12 mouse cellular contexts compared by ENCODE assay signal in genomic region chr2:34355801-34356211, GRCm38 (mm10). TPM values are rescaled to one million over a fixed set of nuclear protein-coding genes. Genes with fewer than 3 reads are reported as not detected.
A peak's percentile ranks its signal among the peaks of the same experiment; 100 is the strongest.
DNase-seq lines count a peak whose midpoint lies in the region; ATAC-seq and TF ChIP-seq lines count a peak whose summit lies in the region.
"Had no signal": no experiment of that assay in that cellular context is flagged by ENCODE, and none has a peak within 500 bp of the region (broad histone marks: within the 10 kb centered on the region; RNA-seq: fewer than 3 reads in every experiment).

No protein-coding gene starts in this region.

- peak; percentile 6 to 7 for DNase-seq in kidney, postnatal 4 days
- no peak for DNase-seq in kidney, adult 11 months
- DNase-seq in embryo, embryonic 10.5 days (ENCODE audit: low spot score) = peak; percentile 52
- no peak for DNase-seq in B cell, adult 2 months
- no peak for DNase-seq in heart, postnatal 4 days
- DNase-seq in layer of hippocampus, adult 11-12 months (ENCODE audit: low spot score) = no peak
- DNase-seq: kidney, postnatal 25 days; lung, adult 18-20 months; thymus, postnatal 36 days had no signal

- no peaks in the 10 kb centered on the region for H3K27me3 ChIP-seq in hindbrain, embryonic 12.5 days

- H3K36me3 ChIP-seq in hindbrain, embryonic 12.5 days = no peaks in the 10 kb centered on the region

- WGBS in hindbrain, embryonic 12.5 days = 28% methylated on average over 7 of the region's 7 CpGs
- 29% methylated on average over 7 of the region's 7 CpGs for WGBS in olfactory bulb, adult 2 months

- H3K9ac ChIP-seq in hindbrain, embryonic 12.5 days = no peak overlapping the region

- H3K9me3 ChIP-seq in hindbrain, embryonic 12.5 days (replicated peaks) = no peaks in the 10 kb centered on the region

- H3K4me2 ChIP-seq in hindbrain, embryonic 12.5 days (replicated peaks) = 0 out of 2 replicates have a peak overlapping the region, but pooled peaks have one; percentile 9

- H3K27ac ChIP-seq in hindbrain, embryonic 12.5 days = peak overlapping the region; percentile 77
- H3K27ac ChIP-seq in olfactory bulb, adult 2 months (ENCODE audit: insufficient read depth, low read depth, low read length) = peak overlapping the region; percentile 96

- no peak for TF ChIP-seq POLR2A in olfactory bulb, adult 2 months (IDR thresholded peaks at IDR 0.05; ENCODE audit: insufficient read depth, low read depth, low read length)

- no peak for TF ChIP-seq CTCF in olfactory bulb, adult 2 months (IDR thresholded peaks at IDR 0.05; ENCODE audit: insufficient read depth, low read depth, low read length)

- H3K4me1 ChIP-seq in hindbrain, embryonic 12.5 days = peaks cover 41% of the 10 kb centered on the region
- peaks cover 4% of the 10 kb centered on the region; the same call in 1 of the 2 replicates for H3K4me1 ChIP-seq in olfactory bulb, adult 2 months (ENCODE audit: control insufficient read depth, insufficient read depth, low read length)

- peak; percentile 62 for ATAC-seq in hindbrain, embryonic 12.5 days (ENCODE audit: low FRiP score)

- H3K4me3 ChIP-seq in hindbrain, embryonic 12.5 days = no peak overlapping the region
- no peak overlapping the region for H3K4me3 ChIP-seq in olfactory bulb, adult 2 months (ENCODE audit: insufficient read depth, low read depth, low read length)
- H3K4me3 ChIP-seq: myocyte had no signal

RNA-seq across cellular contexts. Expression of gene Pbx3, which starts 17.1 kb away (rescaled TPM):
- polyA plus RNA-seq in hindbrain, embryonic 12.5 days (2016; fragmentation: Nextera tagmentation; extraction: Ambion mirVana) = 106 and 111 TPM in 2 replicates
- polyA plus RNA-seq in olfactory bulb, adult 2 months (2012; ENCODE audit: insufficient read depth, insufficient read length, low replicate concordance, missing spikeins) = not detected in 2 replicates
- 10 to 100 TPM; 25.6 to 30.2 TPM for total RNA-seq in heart, postnatal 4 days (2021)

RNA-seq across cellular contexts. Expression of gene Mapkap1, which starts 50.8 kb away (rescaled TPM):
- polyA plus RNA-seq in hindbrain, embryonic 12.5 days (2016; fragmentation: Nextera tagmentation; extraction: Ambion mirVana) = 109 and 110 TPM in 2 replicates
- not detected in 2 replicates for polyA plus RNA-seq in olfactory bulb, adult 2 months (2012; ENCODE audit: insufficient read depth, insufficient read length, low replicate concordance, missing spikeins)
- total RNA-seq in heart, postnatal 4 days (2021) = 10 to 100 TPM; 72.6 to 77.1 TPM

Comparison
In these comparisons a context has a peak if more than half of its experiments do, and no peak if none do; other contexts are left out.
1. DNase-seq: peak in kidney, postnatal 4 days (2 of 2) and embryo, embryonic 10.5 days (single experiment); none in kidney, adult 11 months (single experiment), B cell, adult 2 months (0 of 2), heart, postnatal 4 days (single experiment) and layer of hippocampus, adult 11-12 months (single experiment).
2. RNA of gene Mapkap1, which starts 50.8 kb away (polyA plus RNA-seq): 109 to 110 TPM in hindbrain, embryonic 12.5 days; not detected in olfactory bulb, adult 2 months; every median in the first group is over 100 times any median in the second.